Mouse (Mus musculus) heart, embryonic 15.5 days (tissue): ENCODE measurements around the gene Exoc7. TPM values are rescaled to one million over a fixed set of nuclear protein-coding genes. Genes with fewer than 3 reads are reported as not detected.

Experiments used
- ATAC-seq: fragments of 200-750 bp; cut with Nextera tagmentation; replicated peaks from 2 replicates; pipeline ENCODE4 v1.8.0; 2017; ENCODE audit warnings: low read depth, moderate TSS enrichment; ENCODE audit not compliant: insufficient number of reproducible peaks, insufficient read depth, low FRiP score
- H3K27ac ChIP-seq: fragments of 300-500 bp; sonication (generic); 2 replicates; pipeline ENCODE4 v1.5.1; 2015; ENCODE audit warnings: mild to moderate bottlenecking, inconsistent platforms
- H3K27me3 ChIP-seq: fragments of 300-500 bp; sonication (generic); 2 replicates; pipeline ENCODE4 v1.6.1; 2015; ENCODE audit warnings: inconsistent platforms
- H3K36me3 ChIP-seq: fragments of 300-500 bp; sonication (generic); 2 replicates; pipeline ENCODE4 v1.6.1; 2015; ENCODE audit warnings: mild to moderate bottlenecking, inconsistent platforms
- H3K4me1 ChIP-seq: fragments of 300-500 bp; sonication (generic); replicated peaks from 2 replicates; pipeline ENCODE4 v1.6.1; 2015; ENCODE audit warnings: inconsistent platforms
- H3K4me2 ChIP-seq: fragments of 300-500 bp; sonication (generic); 2 replicates; pipeline ENCODE4 v1.6.1; 2015; ENCODE audit warnings: inconsistent platforms, mild to moderate bottlenecking, moderate library complexity
- H3K4me3 ChIP-seq: fragments of 300-500 bp; sonication (generic); 2 replicates; pipeline ENCODE4 v1.5.1; 2015; ENCODE audit warnings: mild to moderate bottlenecking, inconsistent platforms
- H3K9ac ChIP-seq: fragments of 300-500 bp; sonication (generic); 2 replicates; pipeline ENCODE4 v1.6.1; 2015; ENCODE audit warnings: mild to moderate bottlenecking, inconsistent platforms
- H3K9me3 ChIP-seq: fragments of 300-500 bp; sonication (generic); replicated peaks from 2 replicates; pipeline ENCODE4 v1.6.1; 2016; ENCODE audit warnings: inconsistent platforms
- WGBS: fragments of 180-500 bp; shearing (Covaris S2); methylation state at CpG from one replicate; pipeline ENCODE4 v1.1.7; 2015; ENCODE audit warnings: mixed read lengths; 5-methylcytosine and 5-hydroxymethylcytosine counted together
- polyA plus RNA-seq: library from polyadenylated mRNA; unstranded; fragments of >200 nt; fragmentation: Nextera tagmentation; extraction: Ambion mirVana; gene quantifications from 2 replicates; pipeline ENCODE4 v1.2.1, GENCODE M21; 2015

The Exoc7 gene
- polyA plus RNA-seq, 1 experiment from 2014 or later = 45.2 TPM

DNA sequence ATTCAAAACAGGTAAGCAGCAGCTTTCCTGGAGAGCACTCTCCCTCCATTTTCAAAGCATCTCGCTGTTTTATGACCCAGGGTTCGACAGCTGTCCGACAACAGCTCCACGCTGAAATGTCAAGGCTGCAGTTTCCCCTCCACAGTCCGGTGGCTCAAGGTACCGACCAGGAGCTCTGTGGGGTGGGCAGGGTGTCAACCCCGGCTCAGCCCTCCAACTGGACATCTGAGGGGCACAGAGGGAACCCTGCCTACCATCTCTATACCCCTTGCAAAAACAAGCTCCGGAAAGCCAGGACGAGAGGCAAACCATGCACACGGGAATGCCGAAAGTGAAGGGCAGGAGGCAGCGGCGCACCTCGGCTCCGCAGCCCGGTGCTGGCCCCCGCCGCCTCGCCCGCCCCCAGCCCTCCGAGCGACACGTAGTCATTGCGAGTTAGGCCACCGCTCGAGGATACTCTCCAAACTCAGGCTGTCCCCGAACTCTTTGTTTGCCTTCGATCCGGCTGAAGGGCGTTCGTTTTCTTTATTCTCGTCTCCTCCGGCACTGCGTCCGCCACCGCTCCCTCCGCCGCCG is 33.5 kb downstream of the Exoc7 start:
- no peaks in the 10 kb centered on the region for H3K27me3 ChIP-seq

DNA sequence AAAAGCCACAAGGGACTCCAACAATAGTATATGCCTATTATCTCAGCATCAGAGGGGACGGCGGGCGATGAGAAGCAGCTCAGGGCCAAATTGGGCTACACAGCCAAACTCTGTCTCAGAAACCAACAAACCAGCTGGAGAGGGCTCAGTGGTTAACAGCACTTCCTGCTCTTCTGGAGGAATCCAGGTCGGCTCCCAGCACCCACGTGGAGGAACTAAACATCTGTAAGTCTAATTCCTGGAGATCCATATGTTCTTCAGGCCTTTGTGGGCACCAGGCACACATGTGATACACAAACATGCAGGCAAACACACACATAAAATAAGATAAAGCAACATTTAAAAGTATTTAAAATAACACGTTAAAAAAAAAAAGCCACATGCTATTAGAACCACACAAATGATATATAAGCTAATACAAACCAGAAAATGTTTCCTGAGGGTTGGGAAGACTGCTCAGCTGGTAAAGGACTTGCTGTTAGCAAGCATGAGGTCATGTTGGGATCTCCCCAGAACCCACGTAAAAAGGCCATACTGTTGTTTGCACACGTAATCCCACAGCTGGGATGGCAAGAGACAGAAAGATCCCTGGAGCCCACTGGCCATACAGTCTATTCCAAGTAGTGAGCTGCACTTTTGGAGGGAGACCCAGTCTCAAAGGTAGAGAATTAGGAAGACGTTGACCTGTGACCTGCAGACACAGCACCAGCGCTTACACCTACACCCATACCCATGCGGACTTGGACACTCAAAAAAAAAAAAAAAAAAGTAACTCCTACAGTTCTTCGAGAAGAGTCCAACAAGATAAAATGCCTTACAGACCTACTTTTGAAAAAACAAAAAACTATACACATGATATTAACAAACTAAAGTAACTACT is 34.2 kb downstream of the Exoc7 start:
- Histone ChIP-seq H3K4me2 (peak overlapping the region; percentile 75), H3K36me3 (peaks cover 30% of the 10 kb centered on the region), H3K27ac (no peak overlapping the region), H3K4me3 (peak overlapping the region; percentile 87), H3K9me3 (no peaks in the 10 kb centered on the region), H3K9ac (peak overlapping the region; percentile 83), H3K27me3 (no peaks in the 10 kb centered on the region), H3K4me1 (peaks cover 24% of the 10 kb centered on the region)
- WGBS = 43% methylated on average over 12 of the region's 12 CpGs
- no peak for ATAC-seq

More for the DNA sequence above, 33.5 kb downstream of the Exoc7 start:
- peaks cover 23% of the 10 kb centered on the region for H3K36me3 ChIP-seq
- 0 out of 2 replicates have a peak, but pooled peaks have one; percentile 12 for ATAC-seq
- H3K4me3 ChIP-seq = peak overlapping the region; percentile 87
- peak overlapping the region; percentile 75 for H3K4me2 ChIP-seq
- under 1% methylated on average over 39 of the region's 39 CpGs for WGBS
- peak overlapping the region; percentile 83 for H3K27ac ChIP-seq
- peak overlapping the region; percentile 83 for H3K9ac ChIP-seq
- H3K9me3 ChIP-seq = no peaks in the 10 kb centered on the region
- peaks cover 24% of the 10 kb centered on the region for H3K4me1 ChIP-seq

DNA sequence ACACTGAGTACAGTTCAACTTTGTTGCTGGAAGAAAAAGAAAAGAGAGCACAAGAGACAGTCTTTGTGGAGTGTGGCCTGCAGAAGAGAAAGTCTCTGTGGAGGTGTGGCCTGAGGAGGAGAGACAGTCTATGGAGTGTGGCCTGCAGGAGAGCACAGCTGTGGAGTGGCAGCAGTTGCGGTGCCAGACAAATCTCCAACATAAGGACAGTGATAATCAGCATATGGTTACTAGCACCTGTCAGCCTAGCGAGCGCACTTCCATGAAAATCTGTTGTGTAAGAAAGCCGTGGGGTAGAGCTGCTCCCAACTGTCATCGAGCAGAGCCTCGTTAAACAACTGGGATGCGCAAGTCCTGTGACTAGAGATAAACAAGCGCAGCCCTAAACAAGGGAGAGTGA is 37.5 kb downstream of the Exoc7 start:
- Histone ChIP-seq H3K4me2 (no peak overlapping the region), H3K27me3 (no peaks in the 10 kb centered on the region), H3K9me3 (no peaks in the 10 kb centered on the region), H3K27ac (no peak overlapping the region), H3K36me3 (peaks cover 61% of the 10 kb centered on the region), H3K9ac (no peak overlapping the region), H3K4me1 (peaks cover 21% of the 10 kb centered on the region), H3K4me3 (no peak overlapping the region)
- WGBS = 87% methylated on average over 8 of the region's 8 CpGs
- no peak for ATAC-seq

DNA sequence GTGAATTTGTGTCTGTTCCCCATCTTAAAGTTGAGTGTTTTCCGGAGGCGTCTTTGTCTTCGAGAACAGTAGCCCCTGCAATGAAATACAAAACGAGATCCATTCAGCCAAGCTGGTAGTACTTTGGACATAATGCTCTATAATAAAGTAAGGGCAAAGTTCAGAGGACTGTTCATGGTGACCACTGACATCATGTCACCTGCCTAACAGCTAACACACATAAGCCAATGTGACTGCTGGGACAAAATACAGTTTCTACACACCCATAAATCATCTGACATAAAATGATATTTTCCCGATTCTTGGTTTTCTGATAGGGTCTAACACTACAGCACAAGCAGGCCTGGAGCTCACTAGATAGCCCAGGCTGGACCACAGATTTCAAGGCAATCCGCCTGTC is 38.7 kb downstream of the Exoc7 start:
- H3K27me3 ChIP-seq = no peaks in the 10 kb centered on the region
- H3K9ac ChIP-seq = no peak overlapping the region
- no peak overlapping the region for H3K4me2 ChIP-seq
- 92% methylated on average over 6 of the region's 6 CpGs for WGBS
- peaks cover 74% of the 10 kb centered on the region for H3K36me3 ChIP-seq
- no peak overlapping the region for H3K27ac ChIP-seq
- no peak for ATAC-seq
- H3K4me3 ChIP-seq = no peak overlapping the region
- H3K4me1 ChIP-seq = peaks cover 18% of the 10 kb centered on the region
- H3K9me3 ChIP-seq = no peaks in the 10 kb centered on the region

DNA sequence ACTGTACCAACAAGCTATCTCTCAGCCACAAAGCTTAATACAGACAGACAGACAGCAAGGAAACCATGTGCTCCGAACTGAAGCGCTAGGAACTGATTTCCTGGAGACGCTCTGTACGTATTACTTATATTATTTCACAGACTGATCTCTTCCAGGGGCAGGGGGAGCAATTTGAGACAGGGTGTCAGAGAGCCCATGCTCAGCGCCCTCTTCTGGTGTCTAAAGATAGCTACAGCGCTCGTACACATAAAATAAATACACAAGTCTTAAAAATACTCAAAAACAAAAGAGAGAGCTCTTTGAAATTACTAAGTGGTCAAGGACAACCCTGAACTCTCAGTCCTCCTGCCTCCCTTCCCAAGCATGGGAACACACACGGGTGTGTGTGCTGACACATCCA is 39.4 kb downstream of the Exoc7 start:
- Histone ChIP-seq H3K9me3 (no peaks in the 10 kb centered on the region), H3K27me3 (no peaks in the 10 kb centered on the region), H3K4me1 (peaks cover 13% of the 10 kb centered on the region), H3K9ac (no peak overlapping the region), H3K27ac (no peak overlapping the region), H3K4me3 (no peak overlapping the region), H3K36me3 (peaks cover 80% of the 10 kb centered on the region), H3K4me2 (no peak overlapping the region)
- no peak for ATAC-seq
- 83% methylated on average over 8 of the region's 8 CpGs for WGBS

DNA sequence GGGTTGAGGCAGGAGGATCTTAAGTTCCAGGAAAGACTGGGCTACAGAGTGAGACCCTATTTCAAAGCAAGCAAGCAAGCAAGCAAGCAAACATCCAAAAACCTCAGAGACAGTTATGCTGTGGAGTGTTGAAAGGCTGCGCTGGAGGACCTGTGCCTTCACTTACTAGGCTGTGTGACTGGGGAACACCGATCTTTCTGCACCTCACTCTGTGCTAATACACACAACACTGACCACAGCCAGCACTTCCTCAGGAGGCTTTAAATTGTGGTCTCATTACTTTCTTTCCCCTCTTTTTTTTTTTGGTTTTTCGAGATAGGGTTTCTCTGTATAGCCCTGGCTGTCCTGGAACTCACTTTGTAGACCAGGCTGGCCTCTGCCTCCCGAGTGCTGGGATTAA is 41.2 kb downstream of the Exoc7 start:
- Histone ChIP-seq H3K9ac (no peak overlapping the region), H3K36me3 (peaks cover 96% of the 10 kb centered on the region), H3K27me3 (no peaks in the 10 kb centered on the region), H3K27ac (no peak overlapping the region), H3K4me2 (no peak overlapping the region), H3K4me1 (no peaks in the 10 kb centered on the region), H3K9me3 (no peaks in the 10 kb centered on the region), H3K4me3 (no peak overlapping the region)
- no peak for ATAC-seq
- WGBS = 89% methylated on average over 4 of the region's 4 CpGs

DNA sequence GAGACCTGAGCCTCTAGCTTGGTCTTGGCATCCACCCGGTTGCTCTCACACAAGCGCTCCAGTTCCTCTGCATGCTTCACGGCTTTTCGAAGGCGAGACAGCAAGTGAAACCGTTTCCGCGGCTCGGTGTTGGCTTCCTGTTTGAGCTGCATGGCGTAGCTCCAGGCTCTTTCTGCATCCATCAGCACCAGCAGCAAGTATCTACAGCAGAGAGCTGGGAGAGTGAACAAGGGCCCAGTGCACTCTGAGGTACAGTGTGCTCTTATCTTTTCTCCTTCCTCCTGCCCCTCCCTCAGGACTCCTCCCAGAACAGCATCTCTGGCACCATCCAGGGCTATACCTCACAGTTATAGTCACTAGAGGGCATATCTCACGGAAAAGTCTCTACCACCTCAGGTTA is 41.7 kb downstream of the Exoc7 start:
- Histone ChIP-seq H3K4me2 (no peak overlapping the region), H3K36me3 (peaks cover 97% of the 10 kb centered on the region), H3K4me1 (0 out of 2 replicates have a peak, but pooled peaks cover 1% of the 10 kb centered on the region), H3K27me3 (no peaks in the 10 kb centered on the region), H3K27ac (no peak overlapping the region), H3K4me3 (no peak overlapping the region), H3K9ac (no peak overlapping the region), H3K9me3 (no peaks in the 10 kb centered on the region)
- ATAC-seq = no peak
- 76% methylated on average over 11 of the region's 11 CpGs for WGBS

DNA sequence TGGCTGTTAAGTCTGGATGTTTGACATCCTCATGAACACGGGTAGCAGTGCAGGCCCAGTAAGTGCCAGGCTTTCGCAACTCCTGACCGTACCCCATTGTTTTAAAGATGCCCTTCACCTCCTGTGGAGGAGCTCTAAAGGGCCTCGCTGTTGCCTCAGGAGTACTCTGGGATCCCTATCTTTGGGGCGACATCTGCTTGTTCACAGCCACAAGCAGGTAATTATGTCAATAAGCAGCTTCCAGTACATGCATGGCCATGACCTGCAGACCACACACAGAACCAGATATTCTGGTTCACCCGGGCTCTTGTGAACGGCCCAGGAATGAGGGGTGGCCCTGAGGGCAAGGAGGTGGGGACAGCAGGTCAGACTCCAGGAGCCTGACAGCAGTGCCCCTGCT is 46.8 kb downstream of the Exoc7 start:
- no peaks in the 10 kb centered on the region for H3K27me3 ChIP-seq
- H3K27ac ChIP-seq = peak overlapping the region; percentile 34; the same call in 1 of the 2 replicates
- no peak overlapping the region for H3K4me2 ChIP-seq
- 0 out of 2 replicates have a peak, but pooled peaks cover 3% of the 10 kb centered on the region for H3K4me1 ChIP-seq
- no peaks in the 10 kb centered on the region for H3K9me3 ChIP-seq
- peaks cover 90% of the 10 kb centered on the region for H3K36me3 ChIP-seq
- WGBS = 84% methylated on average over 7 of the region's 7 CpGs
- no peak overlapping the region for H3K9ac ChIP-seq
- no peak for ATAC-seq
- H3K4me3 ChIP-seq = no peak overlapping the region

DNA sequence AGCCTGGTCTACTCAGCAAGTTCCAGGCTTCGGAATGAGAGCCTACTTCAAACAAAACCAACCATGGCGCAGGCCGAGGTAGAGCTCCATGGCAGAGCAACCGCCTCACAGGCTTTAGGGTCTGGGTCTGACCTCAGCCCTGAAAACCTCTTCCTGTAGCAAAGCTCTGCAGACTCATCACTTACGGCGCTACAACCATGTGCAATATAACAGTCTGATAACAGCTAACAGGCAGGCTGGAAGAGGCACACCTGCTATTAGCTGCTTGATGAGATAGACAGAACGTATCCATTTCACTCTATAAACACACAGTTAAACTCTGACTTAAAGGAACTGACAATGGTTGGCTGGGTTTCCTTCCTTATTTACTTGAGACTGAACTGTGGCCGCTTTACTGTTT is 47.6 kb downstream of the Exoc7 start:
- Histone ChIP-seq H3K4me3 (no peak overlapping the region), H3K9me3 (no peaks in the 10 kb centered on the region), H3K4me1 (0 out of 2 replicates have a peak, but pooled peaks cover 3% of the 10 kb centered on the region), H3K9ac (no peak overlapping the region), H3K4me2 (no peak overlapping the region), H3K27ac (peak overlapping the region; percentile 34; the same call in 1 of the 2 replicates), H3K36me3 (peaks cover 91% of the 10 kb centered on the region), H3K27me3 (no peaks in the 10 kb centered on the region)
- 82% methylated on average over 8 of the region's 8 CpGs for WGBS
- ATAC-seq = no peak

DNA sequence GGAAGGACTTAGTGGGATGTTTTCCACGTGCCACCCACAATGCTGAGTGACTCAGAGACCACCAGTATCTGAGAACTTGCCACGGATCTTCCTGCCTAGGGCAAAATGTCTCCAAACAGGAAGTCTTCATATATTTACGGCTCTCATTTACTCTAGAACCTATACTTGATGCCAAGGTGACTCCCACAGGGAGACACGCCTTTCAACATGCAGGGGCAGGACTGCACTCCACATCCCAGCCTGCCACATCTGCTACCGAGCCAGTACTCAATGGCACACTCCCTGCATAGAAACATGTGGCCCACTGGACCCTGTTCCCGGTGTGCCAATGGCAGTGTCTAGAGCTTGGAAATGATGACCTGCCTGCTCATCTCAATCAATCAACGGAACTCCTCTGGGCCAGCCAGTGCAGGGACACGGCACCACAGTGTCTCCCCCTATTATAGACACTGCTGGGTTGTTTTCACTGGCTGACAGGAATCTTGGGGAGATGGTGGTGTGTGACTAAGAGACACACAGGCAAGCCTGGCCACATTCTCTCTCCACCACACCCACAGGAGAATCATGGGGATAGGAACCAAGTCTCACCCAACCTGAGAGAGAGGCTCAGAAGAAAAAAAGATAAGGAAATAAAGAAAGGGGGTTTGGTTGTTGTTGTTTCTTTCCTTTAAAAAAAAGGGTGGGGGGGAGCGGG is 50.9 kb downstream of the Exoc7 start:
- Histone ChIP-seq H3K9ac (no peak overlapping the region), H3K27me3 (no peaks in the 10 kb centered on the region), H3K4me2 (no peak overlapping the region), H3K9me3 (no peaks in the 10 kb centered on the region), H3K4me3 (no peak overlapping the region), H3K36me3 (peaks cover 88% of the 10 kb centered on the region), H3K27ac (no peak overlapping the region), H3K4me1 (peaks cover 9% of the 10 kb centered on the region; the same call in 1 of the 2 replicates)
- ATAC-seq = no peak
- 78% methylated on average over 9 of the region's 9 CpGs for WGBS
